Mouse (Mus musculus) lung, postnatal 0 days (tissue): ENCODE results near the gene Olfr554.

Experiments
- CTCF ChIP-seq: IDR thresholded peaks from 2 replicates; pipeline ENCODE4 v1.5.1; 2016; ENCODE audit warnings: antibody characterized with exemption, mild to moderate bottlenecking
- EP300 ChIP-seq: IDR thresholded peaks from 2 replicates; pipeline ENCODE4 v1.6.1; 2016; ENCODE audit warnings: antibody characterized with exemption, mild to moderate bottlenecking, control low read depth

DNA sequence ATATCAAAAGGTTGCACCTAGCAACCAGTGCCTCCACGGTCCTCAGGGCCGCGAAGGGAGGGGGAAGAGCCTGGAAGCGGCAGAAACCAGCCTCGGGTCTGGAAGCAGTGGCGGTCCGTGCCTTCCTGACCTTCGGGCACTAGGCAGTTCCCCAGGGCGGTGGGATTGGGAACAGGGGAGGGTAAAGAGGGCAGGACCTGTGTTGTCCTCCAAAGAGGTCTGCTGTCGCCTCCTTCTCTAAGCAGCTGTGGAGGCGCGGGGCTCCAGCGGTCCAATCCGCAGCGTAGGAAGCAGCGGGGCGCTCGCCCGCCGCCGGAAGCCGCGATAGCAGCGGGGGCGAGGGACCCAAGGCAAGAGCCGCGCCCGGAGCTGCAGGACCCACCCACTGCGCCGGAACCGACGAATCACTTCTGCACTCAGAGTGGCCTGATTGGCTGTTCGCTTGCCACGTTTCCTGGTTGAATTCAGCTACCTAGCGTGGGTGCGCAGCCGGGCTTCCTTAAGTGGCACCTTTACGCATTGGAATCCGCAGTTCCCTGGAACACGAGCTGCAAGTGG is 48.8 kb downstream of the Olfr554 start, which contains the start of gene Trim68:
- TF ChIP-seq CTCF (no peak), EP300 (no peak)
